Mouse (Mus musculus): ENCODE results near the gene Usp24. TPM values are rescaled to one million over a fixed set of nuclear protein-coding genes. Genes with fewer than 3 reads are reported as not detected.

Gene Usp24
- total and polyA plus RNA-seq, 3 experiments = 13.0 to 25.7 (median 13.9) TPM

- no peak for DNase-seq (ENCODE audit: extremely low read depth)
- Histone ChIP-seq H3K4me1 (ENCODE audit: control insufficient read depth in 1 of 2, insufficient read depth in 2 of 2) (no peaks in the 10 kb centered on the region), H3K79me2 (replicated peaks; ENCODE audit: control insufficient read depth, extremely low read depth, insufficient read depth, poor library complexity, severe bottlenecking) (no peaks in the 10 kb centered on the region), H3K36me3 (replicated peaks in 1 of 2; ENCODE audit: control insufficient read depth in 1 of 2, insufficient read depth in 1 of 2, low read length in 1 of 2) (peaks cover 44 to 85% of the 10 kb centered on the region in 2 experiments), H3K27ac (ENCODE audit: insufficient read depth, low read depth) (no peak overlapping the region), H3K4me3 (replicated peaks in 1 of 3; ENCODE audit: low read depth in 2 of 3, low read length in 2 of 3, poor library complexity in 1 of 3) (no peak overlapping the region), H3K4me2 (ENCODE audit: insufficient read depth, low read depth, poor library complexity, severe bottlenecking) (no peak overlapping the region), H3K9me3 (replicated peaks; ENCODE audit: low read length) (no peaks in the 10 kb centered on the region), H3K27me3 (replicated peaks) (no peaks in the 10 kb centered on the region), H3K9ac (ENCODE audit: insufficient read depth, low read depth) (no peak overlapping the region)
- in situ Hi-C loops (cut with MboI; ENCODE audit: low pct_ligation_motif_present, low pct_unique_long_range_greater_than_20kb, low sequenced_read_pairs) (loop anchor here (5.0 kb wide), 1 partner anchor 152 kb away; no protein-coding TSS in a partner anchor), dilution Hi-C loops (cut with MboI; ENCODE audit: extremely low pct_ligation_motif_present, extremely low pct_unique_long_range_greater_than_20kb, low sequenced_read_pairs) (no loop called here)
- TF ChIP-seq TCF12 (IDR thresholded peaks at IDR 0.05; ENCODE audit: low read depth, low read length) = no peak
- no peak for TF ChIP-seq TBP (conservative IDR thresholded peaks at IDR 0.05; ENCODE audit: low read depth, low read length)
- no peak for TF ChIP-seq MAFK (IDR thresholded peaks at IDR 0.05; ENCODE audit: insufficient replicate concordance, low read length)
- TF ChIP-seq NELFE (IDR thresholded peaks at IDR 0.05; ENCODE audit: low read depth, low read length) = no peak
- no peak for TF ChIP-seq SMC3 (IDR thresholded peaks at IDR 0.05; ENCODE audit: low read depth, low read length)
- no peak for TF ChIP-seq CHD2 (IDR thresholded peaks at IDR 0.05; ENCODE audit: low read length)
- TF ChIP-seq MAZ (IDR thresholded peaks at IDR 0.05; ENCODE audit: low read depth, low read length) = no peak
- no peak for TF ChIP-seq E2F4 (IDR thresholded peaks at IDR 0.05; ENCODE audit: insufficient replicate concordance, low read depth, low read length)
- no peak for TF ChIP-seq CHD1 (IDR thresholded peaks at IDR 0.05; ENCODE audit: low read depth, low read length)
- TF ChIP-seq BHLHE40 (IDR thresholded peaks at IDR 0.05; ENCODE audit: low read depth, low read length) = no peak
- TF ChIP-seq PAX5 (IDR thresholded peaks at IDR 0.05; ENCODE audit: low read length) = no peak
- no peak for TF ChIP-seq ZKSCAN1 (IDR thresholded peaks at IDR 0.05; ENCODE audit: borderline replicate concordance, low read depth, low read length)
- TF ChIP-seq HCFC1 (IDR thresholded peaks at IDR 0.05; ENCODE audit: low read depth, low read length) = no peak
- no peak for TF ChIP-seq RCOR1 (conservative IDR thresholded peaks at IDR 0.05; ENCODE audit: low read depth, low read length)
- no peak for TF ChIP-seq SIN3A (IDR thresholded peaks at IDR 0.05; ENCODE audit: low read length)
- TF ChIP-seq USF1 (IDR thresholded peaks at IDR 0.05; ENCODE audit: low read depth, low read length) = no peak
- TF ChIP-seq CTCF (conservative IDR thresholded peaks at IDR 0.05 in 1 of 2, IDR thresholded peaks at IDR 0.05 in 1 of 2; ENCODE audit: low read depth in 2 of 2, low read length in 2 of 2) = no peak
- TF ChIP-seq USF2 (conservative IDR thresholded peaks at IDR 0.05; ENCODE audit: low read depth, low read length) = no peak
- no peak for TF ChIP-seq MAX (IDR thresholded peaks at IDR 0.05; ENCODE audit: low read length)
These were observed 63.0 kb downstream of the Usp24 start for GRCm38 (mm10) chr4:106378839-106379572.

GRCm38 (mm10) chr4:106381131-106381530 is 65.1 kb downstream of the Usp24 start:
- Histone ChIP-seq H3K4me3 (replicated peaks in 1 of 3; ENCODE audit: low read depth in 2 of 3, low read length in 2 of 3, poor library complexity in 1 of 3) (no peak overlapping the region), H3K4me1 (ENCODE audit: control insufficient read depth in 1 of 2, insufficient read depth in 2 of 2) (no peaks in the 10 kb centered on the region), H3K27me3 (replicated peaks) (no peaks in the 10 kb centered on the region), H3K79me2 (replicated peaks; ENCODE audit: control insufficient read depth, extremely low read depth, insufficient read depth, poor library complexity, severe bottlenecking) (no peaks in the 10 kb centered on the region), H3K9me3 (replicated peaks; ENCODE audit: low read length) (no peaks in the 10 kb centered on the region), H3K9ac (ENCODE audit: insufficient read depth, low read depth) (no peak overlapping the region), H3K36me3 (replicated peaks in 1 of 2; ENCODE audit: control insufficient read depth in 1 of 2, insufficient read depth in 1 of 2, low read length in 1 of 2) (peaks cover 49 to 87% of the 10 kb centered on the region in 2 experiments), H3K4me2 (ENCODE audit: insufficient read depth, low read depth, poor library complexity, severe bottlenecking) (no peak overlapping the region), H3K27ac (ENCODE audit: insufficient read depth, low read depth) (no peak overlapping the region)
- no peak for DNase-seq (ENCODE audit: extremely low read depth)
- dilution Hi-C loops (cut with MboI; ENCODE audit: extremely low pct_ligation_motif_present, extremely low pct_unique_long_range_greater_than_20kb, low sequenced_read_pairs) = no loop called here
- TF ChIP-seq E2F4 (IDR thresholded peaks at IDR 0.05; ENCODE audit: insufficient replicate concordance, low read depth, low read length) (no peak), CHD2 (IDR thresholded peaks at IDR 0.05; ENCODE audit: low read length) (no peak), MXI1 (IDR thresholded peaks at IDR 0.05; ENCODE audit: low read depth, low read length) (no peak), TCF12 (IDR thresholded peaks at IDR 0.05; ENCODE audit: low read depth, low read length) (no peak), ETS1 (conservative IDR thresholded peaks at IDR 0.05; ENCODE audit: low read depth, low read length) (no peak), JUND (conservative IDR thresholded peaks at IDR 0.05; ENCODE audit: low read depth, low read length) (no peak), ZC3H11A (IDR thresholded peaks at IDR 0.05; ENCODE audit: low read depth, low read length) (no peak), SIN3A (IDR thresholded peaks at IDR 0.05; ENCODE audit: low read length) (no peak), KAT2A (IDR thresholded peaks at IDR 0.05; ENCODE audit: insufficient replicate concordance, low read length) (no peak), JUN (IDR thresholded peaks at IDR 0.05; ENCODE audit: insufficient read depth, low read depth, low read length) (no peak), TBP (conservative IDR thresholded peaks at IDR 0.05; ENCODE audit: low read depth, low read length) (no peak), RAD21 (IDR thresholded peaks at IDR 0.05; ENCODE audit: low read depth, low read length) (no peak), MAFK (IDR thresholded peaks at IDR 0.05; ENCODE audit: insufficient replicate concordance, low read length) (no peak), RCOR1 (conservative IDR thresholded peaks at IDR 0.05; ENCODE audit: low read depth, low read length) (no peak), NELFE (IDR thresholded peaks at IDR 0.05; ENCODE audit: low read depth, low read length) (no peak), ELF1 (IDR thresholded peaks at IDR 0.05; ENCODE audit: low read depth, low read length) (no peak), ZMIZ1 (IDR thresholded peaks at IDR 0.05; ENCODE audit: low read depth, low read length) (no peak), EP300 (IDR thresholded peaks at IDR 0.05; ENCODE audit: low read length) (no peak), IRF4 (IDR thresholded peaks at IDR 0.05; ENCODE audit: low read depth, low read length) (no peak), NRF1 (IDR thresholded peaks at IDR 0.05; ENCODE audit: low read depth, low read length) (no peak)
- in situ Hi-C loops (cut with MboI; ENCODE audit: low pct_ligation_motif_present, low pct_unique_long_range_greater_than_20kb, low sequenced_read_pairs) = no loop called here
